Mouse (Mus musculus) G1E (cell line): ENCODE measurements at regions not wholly inside any gene's neighbourhood (a gene's known extent, or its start where the extent isn't known, plus 50 kb on each side); places are given as distances from the start of the nearest gene placed in this dataset.

Experiments
- CTCF ChIP-seq: IDR thresholded peaks from 2 replicates; pipeline ENCODE4 v1.5.1; 2012; ENCODE audit warnings: low read depth, low read length, inconsistent platforms, mixed read lengths
- GATA1 ChIP-seq: IDR thresholded peaks from 2 replicates; pipeline ENCODE4 v1.6.1; 2012; ENCODE audit warnings: borderline replicate concordance, low read length, inconsistent platforms, mixed read lengths
- POLR2AphosphoS5 ChIP-seq: IDR thresholded peaks from 2 replicates; pipeline ENCODE4 v1.6.1; 2012; ENCODE audit warnings: low read depth, low read length, inconsistent platforms; ENCODE audit not compliant: insufficient replicate concordance
- TAL1 ChIP-seq: conservative IDR thresholded peaks from 2 replicates; pipeline ENCODE4 v1.6.1; 2012; ENCODE audit warnings: low read depth, low read length, inconsistent platforms, mixed read lengths

DNA sequence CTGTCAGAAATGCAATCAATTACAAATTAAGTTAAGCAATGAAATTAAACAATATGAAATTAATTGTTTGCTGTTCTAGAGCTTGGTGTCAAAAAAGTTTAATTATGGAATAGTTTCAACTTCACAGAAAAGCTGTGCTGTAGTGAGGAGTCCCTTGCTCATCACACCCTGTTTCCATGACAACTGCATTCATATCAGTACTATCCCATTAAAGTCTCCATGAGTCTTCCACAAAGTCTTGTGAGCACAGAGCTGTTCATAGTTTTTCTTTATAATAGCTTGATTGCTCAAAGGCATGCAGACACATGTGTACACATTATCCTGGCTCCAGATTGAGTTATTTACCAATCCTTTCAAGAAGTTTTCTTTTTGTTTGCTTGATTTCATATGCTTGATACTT, 98.9 kb downstream of the Med10 start:
- TF ChIP-seq POLR2AphosphoS5 (no peak), CTCF (no peak), GATA1 (no peak), TAL1 (no peak)
